Mouse (Mus musculus) left cerebral cortex, postnatal 14 days (tissue): Measurements from ENCODE around the gene Rora. TPM values are rescaled to one million over a fixed set of nuclear protein-coding genes. Genes with fewer than 3 reads are reported as not detected.

Source experiments
- DNase-seq, 2 experiments: peaks; one replicate each; pipeline ENCODE4 v3.0.0; 2021 to 2022; ENCODE audit warnings: low spot score in 2 of 2, mixed read lengths in 1 of 2
- intact Hi-C: fragments of 180-260 bp; cut with DNase I; formaldehyde crosslinking; loops from one replicate; pipeline ENCODE4 v1.15.1; 2025
- total RNA-seq, 2 experiments: library from RNA; stranded (reverse); gene quantifications; 2 replicates each; pipeline ENCODE4 v1.2.3; 2021

Rora gene
- total RNA-seq, 2 experiments from 2014 or later: 50.0 to 66.1 TPM

DNA sequence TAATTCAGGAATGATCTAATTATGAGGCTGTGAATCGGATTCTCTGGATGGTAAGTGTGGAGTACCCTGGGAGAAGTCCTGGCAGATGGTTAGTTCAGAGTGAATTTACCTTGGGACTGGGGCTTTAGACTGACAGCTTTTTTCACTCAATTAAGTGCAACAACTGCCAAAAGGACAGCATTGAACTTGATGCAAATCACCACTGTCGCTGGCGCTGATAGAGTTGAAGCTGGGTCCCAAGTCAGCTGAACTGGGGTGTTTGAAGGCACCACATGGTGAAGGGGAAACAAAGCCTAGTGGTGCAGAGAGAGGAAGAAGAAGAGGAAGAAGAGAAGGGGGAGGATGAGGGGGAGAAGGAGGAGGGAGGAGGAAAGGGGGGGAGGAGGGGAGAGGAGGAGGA, 30.4 kb downstream of the Rora start:
- intact Hi-C loops: no loop called here
- DNase-seq: no peak

DNA sequence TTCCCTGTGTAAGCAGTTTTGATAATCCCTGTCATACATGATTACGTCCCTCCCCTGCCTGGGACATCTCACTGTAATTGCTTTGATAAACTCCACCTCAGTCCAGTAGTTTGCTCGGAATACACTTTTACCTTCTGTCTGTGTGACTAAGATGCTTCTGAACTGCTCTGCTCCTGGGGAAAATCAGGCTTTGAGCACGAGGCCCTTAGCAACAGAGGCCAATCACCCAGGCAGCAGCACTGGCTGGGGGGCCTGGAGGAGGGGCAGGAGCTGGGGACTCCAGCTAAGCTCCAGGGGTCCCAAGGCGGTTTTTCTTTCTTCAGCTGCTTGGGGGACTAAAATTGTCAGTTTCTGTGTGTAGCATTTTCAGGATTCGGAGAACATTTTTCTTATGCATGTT, 32.0 kb downstream of the Rora start:
- intact Hi-C loops: no loop called here
- DNase-seq: no peak

DNA sequence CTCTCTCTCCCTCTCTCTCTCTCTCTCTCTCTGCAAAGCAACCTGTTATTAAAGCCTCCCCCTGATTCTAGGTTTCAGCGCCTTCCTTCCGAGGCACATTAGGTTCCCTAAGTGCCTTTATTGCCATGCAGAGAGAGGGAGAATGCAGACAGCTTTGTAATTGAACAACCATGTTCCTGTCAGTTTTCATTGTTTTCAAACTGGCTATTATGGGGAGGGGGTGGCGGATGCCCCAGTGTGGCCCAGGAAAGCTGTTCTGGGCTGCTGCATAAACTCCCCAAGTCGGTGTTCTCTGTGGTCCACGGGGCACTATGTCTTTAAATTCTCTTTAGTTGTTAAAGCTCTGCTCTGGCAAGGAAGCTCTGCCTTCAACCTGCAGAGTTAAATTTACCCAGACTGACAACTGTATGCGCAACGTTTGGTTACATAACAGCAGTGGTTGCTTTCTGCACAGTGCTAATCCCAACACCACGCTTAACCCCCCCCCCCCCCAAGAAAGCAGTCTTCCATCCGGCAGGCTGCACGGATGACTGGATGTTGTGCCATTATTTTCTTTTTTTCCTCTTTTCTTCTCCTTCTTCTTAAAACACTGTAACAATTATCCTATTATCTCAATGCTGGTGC, 33.8 kb downstream of the Rora start:
- intact Hi-C loops: no loop called here
- peak; percentile 30 to 31 for DNase-seq

DNA sequence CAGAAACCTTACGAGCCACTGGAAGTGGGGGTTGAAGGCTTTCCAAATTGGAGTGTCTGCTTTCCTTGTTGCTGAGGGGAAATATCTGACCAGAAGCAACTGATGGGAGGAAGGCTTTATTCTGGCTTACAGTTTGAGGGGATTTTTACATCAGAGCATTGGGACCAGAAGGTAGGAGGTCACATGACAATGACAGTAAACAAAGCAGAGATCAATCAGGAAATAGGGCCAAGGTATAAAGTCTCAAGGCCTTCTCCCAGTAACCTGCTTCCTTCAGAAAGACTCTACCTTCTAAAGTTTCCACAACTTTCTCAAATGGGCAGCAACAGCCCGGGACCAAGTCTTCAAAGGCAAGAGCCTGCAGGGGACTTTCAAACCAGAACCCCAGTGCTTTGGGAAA, 34.6 kb downstream of the Rora start:
- intact Hi-C loops: no loop called here
- DNase-seq: no peak

DNA sequence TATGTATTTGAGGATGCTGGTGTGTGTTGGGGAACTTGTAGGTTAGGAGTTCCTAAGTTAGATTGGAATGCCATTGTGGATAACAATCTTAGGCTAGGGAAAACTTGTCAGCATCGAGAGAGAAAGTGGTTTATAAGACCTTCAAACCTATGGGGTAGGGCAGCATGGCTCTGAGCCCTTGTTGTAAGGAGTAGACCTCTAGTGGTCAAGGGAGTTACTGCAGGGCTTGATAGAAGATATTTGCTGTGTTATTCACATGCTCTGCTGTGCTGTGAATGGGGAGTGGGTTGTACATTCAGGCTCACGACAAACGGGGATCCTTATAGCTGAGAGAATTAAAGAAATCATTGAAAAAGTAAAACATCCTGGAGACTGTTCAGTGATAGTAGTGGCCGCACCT, 35.8 kb downstream of the Rora start:
- intact Hi-C loops: no loop called here
- DNase-seq: peak; percentile 76 to 80

DNA sequence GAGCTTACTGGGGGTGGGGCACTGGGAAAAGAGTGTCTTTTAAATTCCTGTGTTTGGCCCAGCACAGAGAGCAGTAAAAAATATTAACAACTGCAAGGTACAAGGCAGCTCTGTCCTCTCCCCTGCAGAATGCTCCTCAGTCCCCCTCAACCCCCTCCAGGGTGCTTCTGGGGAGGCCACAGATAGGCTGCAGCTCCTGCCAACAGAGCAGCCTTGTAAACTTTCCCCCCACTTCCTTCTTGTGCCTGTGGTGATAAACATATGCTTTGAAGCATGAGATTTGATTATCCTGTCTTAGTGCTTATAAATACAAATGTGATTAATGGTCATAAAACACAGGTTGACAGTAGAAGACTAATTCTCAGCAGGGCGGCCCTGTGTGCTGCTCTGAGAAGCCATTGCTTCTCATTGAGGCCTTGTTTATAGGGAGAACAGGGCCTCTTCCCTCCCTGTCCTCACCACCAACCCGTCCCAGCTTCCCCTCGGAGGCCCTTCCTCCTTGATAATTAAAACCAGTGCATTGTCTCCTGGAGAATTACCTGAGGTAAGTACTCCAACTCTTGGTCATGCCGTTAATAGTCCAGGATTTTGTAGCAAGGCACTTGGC, 41.4 kb downstream of the Rora start:
- intact Hi-C loops: no loop called here
- DNase-seq: no peak

DNA sequence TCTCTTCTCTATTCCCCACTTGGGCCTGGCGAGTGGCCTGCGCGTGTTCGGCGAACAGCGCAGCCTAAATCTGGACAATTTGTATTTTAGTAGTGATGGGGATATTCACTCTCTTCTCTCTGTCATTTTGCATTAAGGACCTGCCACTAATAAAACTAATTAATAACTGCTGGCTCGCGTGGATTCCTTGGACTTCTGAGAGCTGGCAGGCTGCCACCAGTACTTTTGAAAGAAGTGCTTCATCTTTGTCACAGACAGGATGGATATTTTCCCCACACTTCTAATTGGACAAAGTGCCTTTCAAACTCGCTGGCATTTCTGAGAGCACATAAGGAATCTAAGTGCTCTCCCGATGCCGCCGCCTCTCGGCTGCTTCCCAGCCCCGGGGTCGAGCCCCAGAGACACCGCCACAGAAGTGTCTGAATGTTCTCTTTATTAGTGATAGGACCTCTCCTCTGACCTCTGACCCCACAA, 41.9 kb downstream of the Rora start:
- peak in 1 of 2 experiments; percentile 22 for DNase-seq
- intact Hi-C loops: no loop called here

DNA sequence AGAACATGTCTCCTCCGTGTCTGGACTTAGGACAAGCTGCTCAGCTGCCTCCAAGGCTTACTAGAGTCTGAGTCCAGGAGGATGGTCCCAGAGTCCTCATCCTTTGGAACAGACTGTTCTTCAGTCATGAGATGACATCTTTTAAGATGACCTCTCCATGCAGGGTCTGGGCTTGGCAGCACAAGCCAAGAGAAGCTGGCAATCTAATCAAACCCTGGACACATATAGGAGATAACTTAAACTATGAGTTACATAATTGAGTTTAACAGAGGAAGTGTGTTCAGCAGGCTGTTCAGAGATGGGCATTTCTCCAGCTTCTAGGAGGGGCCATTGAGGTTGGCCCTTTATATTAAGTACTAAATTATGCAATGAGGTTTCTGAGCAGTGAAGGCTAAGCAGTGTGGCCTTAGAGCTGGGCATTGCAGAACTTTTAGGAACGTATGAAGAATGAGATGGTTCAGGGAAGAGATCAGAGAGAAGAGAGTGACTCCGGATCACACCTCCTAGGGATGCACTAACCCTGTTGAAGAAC, 42.9 kb downstream of the Rora start:
- no peak for DNase-seq
- intact Hi-C loops: no loop called here

DNA sequence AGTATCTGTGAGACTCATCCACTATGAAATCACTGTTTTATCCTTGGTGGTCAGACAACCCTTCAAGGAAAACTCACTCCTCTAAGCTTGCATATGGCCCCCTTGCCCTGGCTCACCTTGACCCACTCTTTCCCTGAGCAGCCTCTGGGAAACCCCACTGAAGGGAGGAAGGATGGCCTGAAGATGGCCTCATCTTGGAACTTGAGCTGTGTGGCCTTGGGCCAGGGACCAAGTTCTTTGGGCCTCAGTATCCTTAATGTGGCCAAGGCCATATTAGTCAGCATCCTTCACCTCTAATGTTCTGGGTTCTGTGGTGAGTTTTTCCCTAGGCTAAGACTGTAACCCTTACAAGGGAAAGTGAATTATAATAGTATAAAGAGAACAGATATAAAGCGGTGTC, 45.8 kb downstream of the Rora start:
- intact Hi-C loops: no loop called here

DNA sequence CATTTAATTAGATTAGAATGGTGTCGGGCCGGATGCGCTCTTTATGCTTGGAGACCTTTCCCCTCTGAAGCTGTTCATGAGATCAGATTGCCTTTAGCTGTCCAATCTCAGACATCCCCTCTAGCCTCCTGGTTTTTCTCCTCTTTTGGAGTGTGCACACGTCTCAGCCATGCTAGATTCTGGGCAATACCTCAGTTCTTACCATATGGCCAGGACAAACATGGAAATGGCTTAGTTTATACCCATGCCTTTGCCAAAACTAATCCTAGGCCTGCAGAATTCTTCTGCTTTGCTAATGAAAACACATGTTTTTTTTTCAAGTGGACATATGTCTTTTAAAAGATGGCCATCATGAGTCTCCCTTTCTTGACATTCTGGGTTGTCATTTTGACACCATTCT, 46.3 kb downstream of the Rora start:
- no peak for DNase-seq
- intact Hi-C loops: no loop called here

More for the DNA sequence above, 45.8 kb downstream of the Rora start:
- DNase-seq: no peak

DNA sequence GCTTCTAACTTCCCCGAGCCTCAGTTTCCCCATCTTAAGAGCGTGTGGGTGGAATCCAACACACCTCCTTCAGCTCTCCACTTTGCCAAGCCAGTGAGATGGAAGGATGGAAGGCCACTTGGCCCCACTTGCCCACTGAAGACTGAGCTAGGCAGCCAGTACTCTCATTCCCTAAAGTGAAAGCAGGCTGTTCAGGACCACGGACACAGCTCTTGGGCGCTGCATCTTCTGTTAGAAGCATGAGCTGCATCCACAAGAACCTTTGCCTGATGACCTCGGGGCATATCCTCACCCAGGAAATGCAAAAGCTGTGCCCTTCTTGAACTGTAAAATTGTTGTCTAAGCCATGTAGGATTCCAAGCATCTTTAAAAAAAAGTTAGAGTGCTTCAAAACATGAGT, 54.0 kb downstream of the Rora start:
- intact Hi-C loops: no loop called here

DNA sequence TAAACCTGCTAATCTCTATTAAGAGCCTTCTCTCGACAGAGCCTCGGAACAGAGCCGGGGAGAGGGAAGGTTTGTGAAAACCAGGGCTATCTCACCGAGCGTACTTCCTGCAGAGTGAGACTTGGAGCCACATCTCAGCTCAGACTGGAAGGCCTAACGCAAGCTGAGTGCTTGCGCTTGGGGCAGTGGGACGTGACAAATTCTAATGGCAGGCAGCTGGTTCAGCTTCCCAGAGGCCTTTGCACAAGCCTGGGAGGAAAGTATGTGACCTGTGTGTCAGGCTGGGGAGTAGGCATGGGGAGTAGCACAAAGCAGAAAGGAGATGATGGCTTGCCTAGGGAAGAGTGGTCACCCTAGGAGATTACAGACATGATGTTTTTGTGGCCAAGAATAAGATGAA, 55.6 kb downstream of the Rora start:
- no peak for DNase-seq
- intact Hi-C loops: no loop called here

More for the DNA sequence above, 54.0 kb downstream of the Rora start:
- no peak for DNase-seq

DNA sequence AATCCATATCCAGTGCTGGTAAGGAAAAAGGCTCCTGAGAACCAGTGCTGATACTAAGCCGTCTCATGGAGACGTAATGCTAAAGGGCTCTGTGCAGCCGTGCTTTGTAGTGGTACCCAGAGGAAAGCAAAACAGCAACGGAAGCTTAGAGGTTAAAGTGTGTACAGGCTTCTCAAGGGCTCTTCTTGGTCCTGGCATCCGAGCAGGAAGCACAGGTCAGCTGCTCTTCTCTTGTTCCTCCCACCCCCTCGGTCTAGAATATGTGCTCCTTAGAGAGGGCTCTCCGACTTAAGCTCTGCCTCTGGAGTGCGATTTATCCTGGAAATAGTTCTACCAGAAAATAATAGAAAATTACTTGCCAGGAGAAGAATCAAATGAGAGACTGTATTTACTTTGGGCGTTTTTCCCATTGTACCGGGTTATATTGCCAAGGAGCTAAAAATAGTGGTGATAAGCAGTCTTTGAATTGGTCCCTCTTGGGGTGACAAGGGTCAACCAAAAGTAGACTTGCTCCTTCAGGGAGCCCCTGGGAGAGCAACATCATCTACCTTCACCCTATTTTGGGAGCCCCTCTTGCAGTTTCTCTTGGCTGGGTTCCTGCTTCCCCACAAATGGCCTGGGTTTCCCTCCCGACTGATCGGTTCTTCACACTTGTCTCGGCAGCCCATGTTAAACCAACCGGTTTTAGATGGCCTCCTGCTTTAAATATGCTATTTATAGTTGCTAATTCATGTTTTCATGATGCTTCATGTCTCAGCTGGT, 57.5 kb downstream of the Rora start:
- intact Hi-C loops: no loop called here

DNA sequence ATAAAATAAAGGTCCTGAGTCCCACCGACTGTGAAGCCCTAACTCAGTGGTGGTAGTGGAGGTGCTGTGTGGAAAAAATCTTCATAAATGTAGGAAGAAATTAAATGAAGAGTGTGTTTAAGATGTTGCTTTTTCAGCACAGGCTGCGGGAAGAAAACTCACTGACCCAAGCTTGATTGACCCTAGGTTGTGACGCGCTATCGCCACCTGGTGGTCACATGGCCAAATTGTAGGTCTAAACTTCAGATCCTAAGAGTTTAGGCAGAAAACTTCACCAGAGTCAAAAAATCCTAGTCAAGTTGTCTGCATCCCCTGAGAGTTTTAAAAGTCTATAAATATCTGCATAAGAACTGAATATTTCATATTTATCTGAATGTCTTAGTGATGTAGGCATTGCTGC, 63.4 kb downstream of the Rora start:
- DNase-seq: peak; percentile 46 to 62
- intact Hi-C loops: no loop called here

More for the DNA sequence above, 57.5 kb downstream of the Rora start:
- no peak for DNase-seq

DNA sequence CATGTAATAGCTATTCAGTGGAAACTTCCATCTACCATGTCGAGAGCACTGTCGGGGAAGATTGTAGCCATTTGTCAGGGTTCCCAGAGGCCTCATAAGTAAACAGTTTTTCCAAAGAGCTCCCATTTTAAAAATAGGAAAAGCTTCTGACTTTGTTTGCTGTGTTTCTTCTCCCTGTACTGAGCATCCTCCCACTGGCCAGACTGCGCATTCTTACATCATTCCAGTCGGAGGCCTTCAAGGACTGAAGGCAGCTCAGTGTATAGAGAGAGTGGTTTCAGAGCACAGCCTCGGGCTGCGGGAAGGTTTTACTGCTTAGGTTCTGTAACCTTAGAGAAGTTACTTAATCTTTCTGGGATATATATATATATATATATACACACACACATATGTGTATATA, 64.8 kb downstream of the Rora start:
- no peak for DNase-seq

DNA sequence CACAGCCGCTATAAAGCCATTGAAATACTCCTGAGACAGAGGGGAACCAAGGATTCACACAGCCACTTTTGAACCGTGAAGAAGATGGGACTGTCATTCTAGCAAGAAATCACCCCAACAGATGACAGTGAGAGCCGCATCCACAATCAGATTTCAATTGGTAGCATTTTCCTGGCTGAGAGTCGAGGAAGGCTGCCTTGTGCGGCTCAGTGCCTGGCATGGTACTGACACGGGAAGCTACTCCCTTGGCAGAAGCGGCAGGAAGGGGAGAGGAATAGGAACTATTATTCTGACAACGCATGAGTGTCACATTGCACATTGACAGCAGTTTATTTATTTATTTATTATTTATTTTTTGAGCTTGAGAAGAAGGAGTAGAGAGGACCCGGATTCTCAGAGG, 65.7 kb downstream of the Rora start:
- intact Hi-C loops: no loop called here
- no peak for DNase-seq

More for the DNA sequence above, 64.8 kb downstream of the Rora start:
- intact Hi-C loops: no loop called here

DNA sequence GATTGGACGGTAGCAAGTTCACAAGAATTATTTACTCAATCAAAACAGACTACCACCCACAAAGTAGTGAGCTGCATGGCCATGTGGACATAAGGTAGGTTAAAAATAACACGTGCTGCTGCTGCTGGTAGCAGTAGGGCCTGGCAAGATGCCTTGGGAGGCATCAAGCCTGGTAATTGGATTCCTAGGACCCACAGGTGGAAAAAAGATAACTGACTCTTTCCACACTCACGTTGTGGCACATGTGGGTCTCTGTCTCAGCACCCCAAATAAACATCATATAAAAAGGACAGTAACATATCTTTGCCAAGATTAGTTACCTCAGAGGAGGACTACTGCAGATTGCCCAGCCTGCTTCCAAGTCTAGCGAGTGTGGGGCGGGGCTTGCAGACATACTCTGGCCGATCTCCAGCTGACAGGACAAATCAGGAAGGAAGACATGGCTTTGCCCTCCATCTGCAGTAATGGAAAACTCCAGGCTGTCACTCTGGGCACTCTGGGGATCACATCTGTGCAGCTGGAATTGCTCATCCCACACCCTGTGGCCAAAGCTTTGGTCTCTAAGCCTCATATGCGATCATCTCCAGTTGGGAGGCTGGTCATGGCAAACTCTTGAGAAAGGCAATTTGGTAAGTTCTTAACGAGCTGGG, 71.2 kb downstream of the Rora start:
- peak; percentile 41 to 70 for DNase-seq
- intact Hi-C loops: no loop called here

DNA sequence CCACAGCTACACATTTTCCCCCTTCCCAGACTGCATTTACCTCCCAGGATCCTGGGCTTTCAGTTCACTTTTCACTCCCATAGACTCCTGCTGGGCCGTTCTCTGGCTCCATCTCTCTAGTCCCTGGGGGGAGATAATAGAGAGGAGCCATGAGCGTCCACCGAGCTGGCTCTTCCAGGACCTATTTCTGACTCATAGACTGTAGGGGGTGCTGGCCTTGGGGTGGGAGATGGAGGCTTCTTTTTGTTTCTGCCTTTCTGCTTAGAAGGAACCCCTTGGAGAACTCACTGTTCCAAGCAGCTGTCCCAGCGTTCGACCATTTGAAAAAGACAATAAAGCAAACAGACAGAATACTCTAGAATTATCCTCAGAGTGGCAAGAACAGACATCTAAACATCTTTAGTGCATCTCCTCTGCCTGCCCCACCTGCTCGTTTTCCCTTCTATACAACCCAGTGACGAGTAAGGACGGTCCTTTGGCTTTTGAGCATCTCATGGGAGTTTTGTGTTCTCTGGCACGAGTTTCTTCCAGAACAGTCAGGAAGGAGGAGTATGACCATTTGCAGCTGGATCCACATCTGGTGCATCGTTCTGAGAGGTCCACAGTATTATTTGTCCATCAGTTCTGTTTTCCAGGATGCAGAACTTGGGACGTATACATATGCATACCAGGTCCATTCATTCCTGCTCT, 73.7 kb downstream of the Rora start:
- intact Hi-C loops: no loop called here

DNA sequence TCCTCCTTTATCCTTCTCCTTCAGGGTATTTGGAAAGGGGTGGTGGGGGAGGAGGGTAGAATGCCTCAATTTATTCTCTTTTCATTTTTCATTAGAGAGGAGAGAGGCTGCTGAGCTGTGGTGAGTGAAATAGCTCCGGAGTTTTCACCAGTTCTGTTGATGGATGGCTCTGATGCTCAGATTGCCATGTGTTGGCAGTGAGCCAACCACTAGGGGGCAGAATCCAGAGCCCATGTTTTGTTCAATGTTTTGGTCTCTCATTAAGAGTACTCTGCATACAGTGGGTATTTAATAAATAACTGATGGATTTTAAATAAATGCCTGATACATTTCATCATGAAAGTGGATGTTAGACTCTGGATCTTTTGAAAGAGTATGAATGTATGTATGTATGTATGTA, 77.9 kb downstream of the Rora start:
- DNase-seq: peak in 1 of 2 experiments; percentile 24
- intact Hi-C loops: no loop called here

More for the DNA sequence above, 73.7 kb downstream of the Rora start:
- DNase-seq: no peak
